Mouse (Mus musculus) mouse embryonic stem cell (cell line): Measurements from ENCODE around the gene Tmc2.

Experiments used
- in situ Hi-C, 2 experiments: fragments of 300-500 bp; cut with MboI; formaldehyde crosslinking; loops; 1 replicate in 1 of 2; 3 replicates in 1 of 2; pipeline ENCODE4 v1.14.3; 2019 to 2020; ENCODE audit warnings: low sequenced_read_pairs in 2 of 2, low pct_unique_long_range_greater_than_20kb in 1 of 2, mixed read lengths in 1 of 2; ENCODE audit not compliant: unreplicated experiment in 1 of 2

Gene Tmc2

GRCm38 (mm10) chr2:130209636-130210035 is 14.6 kb downstream of the Tmc2 start:
- in situ Hi-C loops: no loop called here

GRCm38 (mm10) chr2:130211581-130211980 is 16.6 kb downstream of the Tmc2 start:
- in situ Hi-C loops: no loop called here

- in situ Hi-C loops: loop anchor here in 1 of 2 experiments (5.0 to 25.0 kb wide), 2 partner anchors 175 to 335 kb away; no protein-coding TSS in a partner anchor
Measured at GRCm38 (mm10) chr2:130246912-130247311, 51.9 kb downstream of the Tmc2 start.

GRCm38 (mm10) chr2:130248226-130248625 is 53.2 kb downstream of the Tmc2 start:
- in situ Hi-C loops: loop anchor here in 1 of 2 experiments (5.0 to 25.0 kb wide), 2 partner anchors 176 to 336 kb away; no protein-coding TSS in a partner anchor

- in situ Hi-C loops: no loop called here
Measured at GRCm38 (mm10) chr2:130256762-130257161, 61.8 kb downstream of the Tmc2 start.

DNA sequence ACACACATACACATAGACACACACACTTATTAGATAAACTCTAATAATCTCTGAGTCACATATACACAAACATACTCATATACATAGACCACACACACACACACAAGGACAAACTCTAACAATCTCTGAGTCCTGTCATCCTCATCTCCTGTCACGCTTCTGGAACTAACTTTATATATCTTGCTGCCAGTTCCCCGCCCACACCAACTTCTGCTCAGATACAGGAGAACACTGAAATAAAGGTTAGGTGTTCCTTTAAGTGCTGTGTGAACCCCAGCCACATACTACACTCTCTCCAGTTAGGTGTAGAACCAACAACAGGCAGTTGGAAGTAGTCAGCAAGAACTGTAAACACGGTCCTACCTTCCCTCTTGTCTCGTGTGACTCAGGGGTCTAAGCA is 65.8 kb downstream of the Tmc2 start:
- in situ Hi-C loops: no loop called here

DNA sequence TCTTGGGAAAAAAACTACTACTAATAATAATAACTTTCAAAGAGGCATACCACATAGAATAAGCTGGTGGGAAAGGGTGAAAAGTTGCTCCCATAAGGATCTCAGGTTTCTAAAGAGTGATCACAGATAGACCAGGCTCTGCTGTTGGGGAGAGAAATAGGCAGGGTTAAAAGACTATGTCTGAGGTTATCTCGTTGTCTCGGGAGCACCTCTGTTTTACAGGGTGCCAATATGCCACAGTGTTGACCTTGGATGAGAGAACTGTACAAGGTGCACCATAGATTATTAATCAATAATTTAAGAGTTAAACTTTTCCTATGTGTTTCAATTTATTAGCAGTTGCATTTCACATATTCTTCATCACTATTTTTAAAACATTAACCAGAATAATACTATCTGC is 66.9 kb downstream of the Tmc2 start:
- in situ Hi-C loops: no loop called here

GRCm38 (mm10) chr2:130262398-130262797 is 67.4 kb downstream of the Tmc2 start:
- in situ Hi-C loops: no loop called here

GRCm38 (mm10) chr2:130265520-130265919 is 70.5 kb downstream of the Tmc2 start:
- in situ Hi-C loops: no loop called here

- in situ Hi-C loops: no loop called here
Measured at GRCm38 (mm10) chr2:130268074-130268473, 73.1 kb downstream of the Tmc2 start.

DNA sequence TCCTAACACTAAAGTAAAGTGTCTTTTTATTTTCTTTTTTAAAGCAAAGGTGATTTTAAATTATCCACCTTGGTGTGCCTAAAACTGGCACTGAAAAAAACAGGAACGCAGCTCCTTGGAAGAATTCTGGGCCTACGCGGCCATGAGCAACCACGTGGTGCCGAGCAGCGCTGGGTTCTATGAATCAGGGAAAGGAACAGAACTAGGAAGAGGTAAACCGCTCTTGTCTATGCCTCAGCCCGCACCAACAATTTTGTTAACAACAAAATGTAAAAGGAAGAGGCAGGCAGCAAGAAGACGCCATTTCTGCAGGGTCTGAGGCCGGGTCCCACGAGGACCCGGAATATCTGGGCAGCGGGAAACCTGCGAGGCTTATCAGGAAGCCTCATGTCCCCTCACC is 78.7 kb downstream of the Tmc2 start:
- in situ Hi-C loops: no loop called here

- in situ Hi-C loops: no loop called here
Measured at GRCm38 (mm10) chr2:130274149-130274861, 79.3 kb downstream of the Tmc2 start, which contains the start of gene Nop56. TSS of gene Nop56 (plus strand) at chr2:130274430.

- in situ Hi-C loops: no loop called here
Measured at GRCm38 (mm10) chr2:130274862-130275261, 79.9 kb downstream of the Tmc2 start.

DNA sequence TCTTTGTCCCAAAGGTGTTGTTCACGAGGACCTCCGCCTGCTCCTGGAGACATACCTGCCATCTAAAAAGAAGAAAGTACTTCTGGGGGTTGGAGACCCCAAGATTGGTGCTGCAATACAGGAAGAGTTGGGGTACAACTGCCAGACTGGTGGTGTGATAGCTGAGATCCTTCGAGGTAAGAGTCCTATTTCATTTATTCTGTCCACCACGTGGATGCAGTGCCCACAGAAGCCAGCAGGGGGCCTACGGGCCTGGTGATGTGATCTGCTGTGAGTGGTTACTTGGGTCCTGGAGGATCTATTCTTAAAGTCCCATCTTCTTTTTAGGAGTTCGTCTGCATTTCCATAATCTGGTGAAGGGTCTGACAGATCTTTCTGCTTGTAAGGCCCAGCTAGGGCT is 80.7 kb downstream of the Tmc2 start:
- in situ Hi-C loops: no loop called here

GRCm38 (mm10) chr2:130279600-130280091 is 84.7 kb downstream of the Tmc2 start:
- in situ Hi-C loops: no loop called here

DNA sequence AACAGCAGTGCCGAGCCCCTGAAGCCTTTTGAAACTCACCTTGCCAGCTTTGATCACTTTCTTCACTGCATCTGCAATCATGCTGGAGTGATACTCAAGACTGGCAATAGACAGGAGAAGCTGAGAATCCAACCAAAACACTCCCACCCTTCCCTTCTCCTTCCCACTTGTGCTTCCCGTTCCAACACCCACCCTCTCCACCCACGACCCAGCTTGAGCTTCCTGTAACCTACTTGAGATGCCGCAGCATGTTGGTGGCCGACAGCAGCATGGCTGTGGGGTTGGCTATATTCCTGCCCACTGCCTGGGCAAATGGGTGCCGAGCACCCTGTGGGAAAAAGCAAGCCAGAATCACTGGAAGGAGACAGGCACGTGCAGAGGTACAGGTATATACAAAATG is 85.2 kb downstream of the Tmc2 start:
- in situ Hi-C loops: no loop called here

GRCm38 (mm10) chr2:130280818-130281217 is 85.8 kb downstream of the Tmc2 start:
- in situ Hi-C loops: no loop called here

DNA sequence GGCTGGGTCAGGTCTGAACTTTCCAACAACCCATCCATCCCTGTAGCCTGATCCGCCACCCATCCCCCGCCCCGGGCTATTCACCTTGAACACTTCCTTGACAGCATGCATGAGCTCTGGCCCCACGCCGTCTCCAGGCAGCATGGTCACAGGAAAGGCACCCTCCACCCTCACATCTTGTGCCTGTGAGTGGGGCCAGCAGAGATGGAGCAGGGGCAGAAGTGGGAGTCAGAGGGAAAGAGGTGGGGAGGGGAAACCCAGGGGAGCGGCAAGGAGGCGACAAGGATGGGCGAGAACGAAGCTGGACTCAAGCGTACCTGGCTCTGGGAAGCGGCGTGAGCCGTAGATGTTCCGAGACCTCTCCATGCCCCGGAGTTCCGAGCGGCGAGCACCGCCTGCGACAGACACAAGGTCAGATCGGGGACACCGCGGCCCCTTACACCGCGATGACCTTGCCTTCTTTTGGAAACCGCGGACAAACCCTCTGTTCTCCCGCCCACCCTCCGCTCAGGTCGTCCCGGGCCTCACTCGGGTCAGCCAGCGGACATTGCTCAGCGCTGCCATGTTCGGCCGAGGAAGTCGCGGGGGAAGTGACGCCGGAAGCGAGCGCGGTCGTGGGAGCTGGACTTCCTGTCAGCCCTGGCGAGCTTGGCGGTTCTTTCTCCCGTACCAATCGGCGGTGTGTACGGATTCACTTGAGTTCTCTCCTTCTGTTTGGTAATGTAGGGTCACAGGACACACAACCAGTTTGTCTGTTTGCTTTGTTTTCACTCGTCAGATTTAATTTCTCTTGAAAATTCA is 89.1 kb downstream of the Tmc2 start, which contains the start of gene Idh3b:
TSS of gene Idh3b (minus strand) at position 694 of the 801 bp plus-strand sequence.
- in situ Hi-C loops: no loop called here

GRCm38 (mm10) chr2:130289086-130289485 is 94.1 kb downstream of the Tmc2 start:
- in situ Hi-C loops: loop anchor here in 1 of 2 experiments (5.0 kb wide), 1 partner anchor 78 kb away; no protein-coding TSS in a partner anchor
